Mouse (Mus musculus): ENCODE measurements around the gene Tnks2.
"Not testable (repeated sequence)": the region's sequence is repeated elsewhere in the genome, so short reads cannot be mapped to it uniquely, and the experiment has no call there.

Gene Tnks2

GRCm38 (mm10) chr19:36833788-36834531 lies at the start of gene Tnks2:
TSS of gene Tnks2 (plus strand) at chr19:36834232.
- DNase-seq (ENCODE audit: low spot score), result peak; percentile 95

- DNase-seq (ENCODE audit: low spot score), result no peak
These were observed 43.9 kb upstream of the Tnks2 start for GRCm38 (mm10) chr19:36789873-36790733.

- no peak for DNase-seq (ENCODE audit: low spot score)
These were observed 41.4 kb upstream of the Tnks2 start for GRCm38 (mm10) chr19:36792589-36792988.

- DNase-seq (ENCODE audit: low spot score), result no peak
These were observed 40.6 kb upstream of the Tnks2 start for GRCm38 (mm10) chr19:36793450-36793849.

- no peak for DNase-seq (ENCODE audit: low spot score)
These were observed 40.0 kb upstream of the Tnks2 start for GRCm38 (mm10) chr19:36794008-36794407.

- no peak for DNase-seq (ENCODE audit: low spot score)
These were observed 38.8 kb upstream of the Tnks2 start for GRCm38 (mm10) chr19:36795277-36795676.

GRCm38 (mm10) chr19:36796931-36797330 lies 37.1 kb upstream of the Tnks2 start:
- DNase-seq (ENCODE audit: low spot score), result no peak

- DNase-seq (ENCODE audit: low spot score), result no peak
These were observed 33.7 kb upstream of the Tnks2 start for GRCm38 (mm10) chr19:36800288-36800687.

GRCm38 (mm10) chr19:36801856-36802641 lies 32.0 kb upstream of the Tnks2 start:
- DNase-seq (ENCODE audit: low spot score), result no peak

- no peak for DNase-seq (ENCODE audit: low spot score)
These were observed 30.6 kb upstream of the Tnks2 start for GRCm38 (mm10) chr19:36803403-36803802.

GRCm38 (mm10) chr19:36806842-36807241 lies 27.2 kb upstream of the Tnks2 start:
- no peak for DNase-seq (ENCODE audit: low spot score)

- no peak for DNase-seq (ENCODE audit: low spot score)
These were observed 25.5 kb upstream of the Tnks2 start for GRCm38 (mm10) chr19:36808426-36809105.

- DNase-seq (ENCODE audit: low spot score), result no peak
These were observed 24.4 kb upstream of the Tnks2 start for GRCm38 (mm10) chr19:36809476-36810168.

- DNase-seq (ENCODE audit: low spot score), result no peak
These were observed 22.0 kb upstream of the Tnks2 start for GRCm38 (mm10) chr19:36812011-36812410.

- DNase-seq (ENCODE audit: low spot score), result peak; percentile 33
These were observed 18.4 kb upstream of the Tnks2 start for GRCm38 (mm10) chr19:36815396-36816271.

- DNase-seq (ENCODE audit: low spot score), result no peak
These were observed 15.7 kb upstream of the Tnks2 start for GRCm38 (mm10) chr19:36818141-36818885.

- no peak for DNase-seq (ENCODE audit: low spot score)
These were observed 14.8 kb upstream of the Tnks2 start for GRCm38 (mm10) chr19:36819199-36819598.

GRCm38 (mm10) chr19:36820469-36820868 lies 13.6 kb upstream of the Tnks2 start:
- no peak for DNase-seq (ENCODE audit: low spot score)

GRCm38 (mm10) chr19:36821301-36821700 lies 12.7 kb upstream of the Tnks2 start:
- DNase-seq (ENCODE audit: low spot score), result not testable (repeated sequence)

Measured in left cerebral cortex, adult 11 months (tissue).